Mouse (Mus musculus): Measurements from ENCODE around the gene Pakap.

DNA sequence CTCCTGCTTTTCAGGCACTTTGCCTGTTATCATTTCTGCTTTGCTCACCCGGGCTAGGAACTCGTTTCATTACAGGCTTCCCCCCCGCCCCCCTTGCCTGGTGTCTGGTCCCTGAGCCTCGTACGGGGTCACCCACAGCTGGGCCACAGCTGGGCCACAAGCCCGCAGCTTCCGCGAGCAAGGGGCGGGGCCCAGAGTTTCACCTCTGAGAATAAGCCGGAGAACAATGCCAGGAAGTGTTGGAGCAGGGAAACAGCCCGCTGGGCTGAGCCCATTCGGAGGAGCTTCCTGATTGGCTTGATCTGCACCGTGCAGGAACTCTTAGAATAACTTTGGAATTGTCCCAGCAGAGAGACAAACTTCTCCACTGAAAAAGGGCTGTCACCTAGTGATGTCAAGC, 107.4 kb downstream of the Pakap start:
- TF ChIP-seq CTCF (IDR thresholded peaks at IDR 0.05; ENCODE audit: insufficient read depth, low read depth, low read length) (no peak), POLR2A (IDR thresholded peaks at IDR 0.05; ENCODE audit: insufficient read depth, low read depth, low read length) (no peak)
